Mouse (Mus musculus) brain, embryonic 14.5 days (tissue): ENCODE measurements around the gene Gm36176.

Source experiments
- CTCF ChIP-seq: fragments of 200-500 bp; IDR thresholded peaks from 2 replicates; pipeline ENCODE4 v1.5.1; 2012; ENCODE audit warnings: inconsistent platforms, mild to moderate bottlenecking, moderate library complexity, borderline replicate concordance; ENCODE audit not compliant: insufficient read depth, insufficient read length; ENCODE audit errors: extremely low read depth
- POLR2A ChIP-seq: fragments of 200-500 bp; IDR thresholded peaks from 2 replicates; pipeline ENCODE4 v1.6.1; 2012; ENCODE audit warnings: mild to moderate bottlenecking, inconsistent platforms, borderline replicate concordance; ENCODE audit not compliant: poor library complexity, insufficient read depth, insufficient read length, severe bottlenecking; ENCODE audit errors: extremely low read depth

DNA sequence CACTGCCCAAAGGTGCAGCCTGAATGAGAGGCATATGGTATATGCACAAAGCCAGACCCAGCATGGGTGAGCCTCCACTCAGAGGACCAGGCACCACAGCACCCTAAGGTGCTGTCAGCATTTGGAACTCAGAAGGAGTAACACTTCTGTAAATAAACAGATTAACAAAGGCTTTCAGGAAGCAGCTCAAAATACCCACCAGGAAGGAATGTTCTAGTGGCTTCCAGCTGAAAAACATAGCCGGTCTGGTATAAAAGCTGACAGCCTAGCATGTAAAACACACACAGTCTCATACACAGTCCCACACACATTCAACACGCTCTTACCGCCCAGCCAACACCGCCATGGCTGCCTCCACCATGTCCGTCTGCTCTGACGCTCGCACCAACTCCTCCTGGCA is 15.1 kb downstream of the Gm36176 start, which contains the start of gene Gm3285:
- TF ChIP-seq CTCF (no peak), POLR2A (no peak)
